Mouse (Mus musculus) heart, postnatal 10 days (tissue): ENCODE data around the gene Tnnc1. TPM values are rescaled to one million over a fixed set of nuclear protein-coding genes. Genes with fewer than 3 reads are reported as not detected.

Experiments used
- DNase-seq, 2 experiments: peaks; one replicate each; pipeline ENCODE4 v3.0.0; 2021
- intact Hi-C: fragments of 180-260 bp; cut with DNase I; formaldehyde crosslinking; loops from one replicate; pipeline ENCODE4 v1.15.1; 2025
- total RNA-seq, 2 experiments: library from RNA; stranded (reverse); gene quantifications; 2 replicates each; pipeline ENCODE4 v1.2.3; 2021

Gene Tnnc1
- total RNA-seq, 2 experiments from 2014 or later, result 5,439 to 5,458 TPM

- intact Hi-C loops, result no loop called here
- DNase-seq, result no peak
Observed at GRCm38 (mm10) chr14:31182786-31183290, 25.3 kb upstream of the Tnnc1 start.

DNA sequence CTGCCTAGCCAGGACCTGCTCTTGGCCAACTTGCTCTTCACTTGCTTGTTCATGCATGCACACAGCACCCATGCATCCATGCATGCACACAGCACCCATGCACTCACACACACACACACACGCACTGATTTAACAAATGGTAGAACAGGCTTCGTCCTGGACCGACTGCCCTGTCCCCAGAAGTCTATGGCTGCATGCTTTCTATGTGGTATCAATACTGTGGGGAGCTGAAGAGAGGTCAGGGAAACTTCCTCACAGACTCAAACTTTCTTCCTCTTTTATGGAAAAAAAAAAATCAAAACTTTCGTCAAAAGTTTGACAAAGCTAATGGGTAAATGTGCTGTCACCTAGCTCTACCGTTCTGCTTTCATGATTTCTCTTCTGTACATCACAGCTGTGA is 24.6 kb upstream of the Tnnc1 start:
- intact Hi-C loops, result no loop called here
- DNase-seq, result no peak

- no peak for DNase-seq
- intact Hi-C loops, result no loop called here
Observed at GRCm38 (mm10) chr14:31184195-31184594, 23.9 kb upstream of the Tnnc1 start.

DNA sequence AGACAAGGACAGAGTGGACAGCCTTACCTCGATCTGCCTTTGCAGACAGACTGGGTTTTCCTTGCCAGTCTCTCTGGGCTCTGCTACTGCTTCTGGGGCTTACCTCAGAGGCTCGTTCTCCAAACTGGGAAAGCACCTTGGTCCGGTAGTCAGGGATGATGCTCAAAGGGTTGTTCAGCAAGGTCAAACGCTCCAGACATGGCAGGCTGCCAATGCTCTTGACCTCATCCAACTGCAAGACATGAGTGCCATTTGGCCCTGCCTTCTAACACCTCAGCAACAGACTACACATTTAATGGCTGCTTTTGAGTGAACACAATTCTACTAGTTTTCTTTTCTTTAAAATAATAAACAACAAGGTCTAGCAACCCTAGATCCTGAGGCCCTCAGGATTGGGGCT is 21.5 kb upstream of the Tnnc1 start:
- intact Hi-C loops, result no loop called here
- peak; percentile 72 to 78 for DNase-seq

- intact Hi-C loops, result no loop called here
Observed at GRCm38 (mm10) chr14:31188771-31189181, 19.3 kb upstream of the Tnnc1 start.

DNA sequence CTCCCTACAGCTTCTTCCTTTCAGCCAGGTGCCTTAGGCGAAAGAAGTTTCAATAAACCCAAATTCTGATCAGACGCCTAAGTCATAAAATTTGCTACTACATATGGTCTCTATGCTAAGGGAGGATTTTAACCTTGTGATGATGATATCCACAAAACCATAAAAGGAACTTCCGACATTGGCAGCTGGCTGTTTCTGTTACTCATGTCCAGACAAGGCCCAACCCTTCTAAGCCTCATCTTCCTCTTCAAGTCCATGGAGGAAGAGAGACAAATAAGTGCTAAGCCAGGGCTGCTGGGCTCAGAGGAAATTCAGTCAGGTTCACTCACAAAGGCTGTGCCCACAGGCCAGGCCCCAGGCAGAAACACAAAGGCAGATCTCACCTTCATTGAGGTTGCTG is 18.8 kb upstream of the Tnnc1 start:
- intact Hi-C loops, result no loop called here

More at GRCm38 (mm10) chr14:31188771-31189181, 19.3 kb upstream of the Tnnc1 start:
- no peak for DNase-seq

DNA sequence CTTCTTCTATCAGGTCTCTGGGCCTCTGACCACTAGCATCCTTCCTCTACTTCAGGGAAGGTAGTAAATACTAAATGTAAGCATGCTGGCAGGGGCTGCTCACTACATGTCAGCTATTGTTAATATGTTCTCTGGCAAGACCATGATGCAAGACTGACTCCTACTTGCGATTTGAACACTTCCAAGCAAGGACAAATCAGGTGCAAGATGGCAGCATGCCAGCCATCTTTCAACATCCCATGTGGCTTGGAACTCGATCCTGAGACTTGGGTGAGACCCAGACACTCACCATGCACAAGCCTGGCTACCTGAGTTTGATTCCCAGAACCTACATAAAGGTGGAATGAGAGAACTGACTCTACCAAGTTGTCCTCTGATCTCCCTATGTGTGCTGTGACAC is 16.2 kb upstream of the Tnnc1 start:
- DNase-seq, result peak in 1 of 2 experiments; percentile 49
- intact Hi-C loops, result loop anchor here (10.0 kb wide), 1 partner anchor 167 kb away; no protein-coding TSS in a partner anchor

More for the DNA sequence above, 18.8 kb upstream of the Tnnc1 start:
- DNase-seq, result no peak

DNA sequence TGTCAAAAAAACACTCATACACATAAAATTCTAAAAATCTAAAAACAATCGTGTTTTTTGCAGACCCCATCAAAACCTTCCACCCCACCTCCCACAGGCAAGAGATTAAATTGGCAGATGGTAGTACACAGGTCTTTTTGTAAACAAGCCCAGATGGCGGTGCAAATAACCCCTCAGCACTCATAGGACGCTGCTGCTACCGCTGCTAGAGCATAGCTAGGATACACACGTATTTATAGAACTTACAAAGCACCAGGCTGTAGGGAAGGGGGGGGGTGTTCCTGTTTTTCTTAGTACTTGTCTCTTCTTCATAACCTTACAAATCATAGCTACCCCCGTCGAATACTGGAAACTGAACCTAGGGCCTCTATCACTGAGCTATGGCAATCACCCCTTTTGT is 14.3 kb upstream of the Tnnc1 start:
- peak in 1 of 2 experiments; percentile 32 for DNase-seq
- intact Hi-C loops, result loop anchor here (2.0 to 10.0 kb wide), 2 partner anchors 65 to 169 kb away; partner anchors contain the start of gene Smim4

DNA sequence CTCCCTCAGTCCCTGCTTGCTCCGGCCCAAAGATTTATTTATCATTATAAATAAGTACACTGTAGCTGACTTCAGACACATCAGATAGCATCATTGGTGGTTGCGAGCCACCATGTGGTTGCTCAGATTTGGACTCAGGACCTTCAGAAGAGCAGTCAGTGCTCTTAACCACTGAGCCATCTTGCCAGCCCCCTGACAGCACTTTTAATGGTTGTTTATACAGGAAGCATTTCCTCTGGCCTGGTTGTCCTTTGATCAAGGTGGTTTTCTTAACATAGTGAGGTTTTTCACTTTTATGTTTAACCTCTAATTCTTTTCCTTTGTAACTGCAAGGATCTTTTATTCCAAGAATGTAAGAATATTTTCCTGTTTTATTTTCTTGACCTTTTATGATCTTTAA is 13.7 kb upstream of the Tnnc1 start:
- intact Hi-C loops, result loop anchor here (2.0 to 10.0 kb wide), 2 partner anchors 66 to 170 kb away; partner anchors contain the start of gene Smim4
- no peak for DNase-seq

DNA sequence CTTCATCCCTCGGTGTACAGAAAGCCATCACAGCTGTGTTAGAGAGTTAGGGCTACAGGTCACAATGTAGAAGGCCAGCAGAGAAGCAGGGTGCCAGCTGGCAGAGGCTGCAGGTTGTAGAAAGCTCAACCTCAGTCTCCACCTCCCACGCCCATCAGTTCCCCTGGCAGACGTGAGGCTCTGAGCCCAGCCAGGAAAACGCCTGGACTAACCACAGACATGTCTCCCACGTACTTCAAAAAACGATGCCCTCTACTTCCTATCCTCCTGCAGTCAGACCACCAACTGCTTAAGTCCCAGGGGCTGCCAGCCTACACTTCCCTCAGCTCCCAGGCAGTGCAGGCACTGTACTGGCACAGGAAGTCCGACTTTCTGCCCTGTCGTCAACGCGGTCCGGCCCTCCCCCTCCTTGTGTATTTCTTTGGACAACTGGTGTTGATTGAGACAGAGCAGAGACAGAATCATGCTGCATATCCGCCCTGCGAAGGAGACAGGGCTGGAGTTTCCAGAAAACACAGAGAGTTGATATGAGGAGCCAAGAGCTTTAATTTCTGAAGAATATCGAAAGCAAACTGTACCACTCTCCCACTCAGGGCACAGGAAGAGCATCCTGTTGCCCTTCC is 13.1 kb upstream of the Tnnc1 start:
- intact Hi-C loops, result loop anchor here (2.0 to 10.0 kb wide), 2 partner anchors 66 to 170 kb away; partner anchors contain the start of gene Smim4
- DNase-seq, result peak; percentile 92 to 93

- intact Hi-C loops, result loop anchor here (2.0 to 10.0 kb wide), 2 partner anchors 67 to 171 kb away; partner anchors contain the start of gene Smim4
- DNase-seq, result no peak
Observed at GRCm38 (mm10) chr14:31195521-31195920, 12.6 kb upstream of the Tnnc1 start.

DNA sequence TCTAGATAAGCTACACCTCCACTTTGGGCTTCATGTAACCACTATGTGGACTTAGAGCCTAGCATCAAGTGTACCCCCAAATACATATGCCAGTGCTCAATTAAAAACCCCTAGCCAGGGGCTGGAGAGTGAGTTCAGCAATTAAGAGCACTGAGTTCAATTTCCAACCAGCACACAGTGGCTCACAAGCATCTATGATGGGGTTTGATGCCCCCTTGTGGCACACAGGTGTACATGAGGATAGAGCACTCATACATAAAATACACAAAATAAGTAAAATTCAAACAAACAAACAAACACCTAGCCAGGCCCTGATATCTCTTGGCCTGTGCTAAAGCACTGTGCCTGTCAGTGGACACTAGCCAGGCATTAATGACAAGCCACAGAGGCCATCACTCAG is 12.1 kb upstream of the Tnnc1 start:
- peak in 1 of 2 experiments; percentile 63 for DNase-seq
- intact Hi-C loops, result loop anchor here (2.0 to 10.0 kb wide), 2 partner anchors 67 to 171 kb away; partner anchors contain the start of gene Smim4

- intact Hi-C loops, result loop anchor here (10.0 kb wide), 1 partner anchor 173 kb away; no protein-coding TSS in a partner anchor
- peak in 1 of 2 experiments; percentile 74 for DNase-seq
Observed at GRCm38 (mm10) chr14:31197547-31198516, 10.3 kb upstream of the Tnnc1 start.

DNA sequence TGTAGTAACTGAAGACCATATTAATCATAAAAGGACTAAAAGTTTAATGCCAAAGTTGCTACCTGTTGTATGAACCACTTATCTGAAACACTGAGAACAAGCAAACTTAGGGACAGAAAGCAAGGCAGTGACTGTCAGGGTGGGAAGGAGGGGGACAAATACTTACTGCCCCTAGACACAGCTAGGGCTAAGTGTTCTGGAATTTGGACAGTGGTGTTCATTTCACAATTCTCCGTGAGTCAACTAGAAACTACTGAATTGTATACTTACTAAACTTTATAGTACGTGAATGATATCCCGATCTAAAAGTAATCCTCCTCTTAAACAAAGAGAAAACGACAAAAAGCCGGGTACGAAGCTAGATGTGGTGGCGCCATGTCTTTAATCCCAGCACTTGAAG is 8.5 kb upstream of the Tnnc1 start:
- DNase-seq, result no peak
- intact Hi-C loops, result loop anchor here (10.0 kb wide), 1 partner anchor 175 kb away; no protein-coding TSS in a partner anchor

DNA sequence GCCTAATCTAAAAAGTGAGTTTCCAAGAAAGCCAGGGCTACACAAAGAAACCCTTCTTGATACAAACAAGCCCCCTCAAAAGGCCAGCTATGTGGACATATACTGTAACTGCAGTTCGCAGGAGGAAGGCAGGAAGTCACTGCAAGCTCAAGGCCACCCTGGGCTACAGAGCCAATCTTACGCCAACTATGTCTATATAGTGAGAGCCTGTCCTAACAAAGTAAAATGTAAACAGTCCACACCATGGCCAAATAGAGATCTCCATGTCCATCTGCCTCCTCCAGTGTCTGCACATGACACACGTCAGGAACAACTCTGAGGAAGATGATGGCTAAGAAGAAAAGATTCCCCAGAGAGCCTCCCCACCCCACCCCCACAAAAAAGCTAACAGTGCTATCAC is 8.1 kb upstream of the Tnnc1 start:
- intact Hi-C loops, result no loop called here

DNA sequence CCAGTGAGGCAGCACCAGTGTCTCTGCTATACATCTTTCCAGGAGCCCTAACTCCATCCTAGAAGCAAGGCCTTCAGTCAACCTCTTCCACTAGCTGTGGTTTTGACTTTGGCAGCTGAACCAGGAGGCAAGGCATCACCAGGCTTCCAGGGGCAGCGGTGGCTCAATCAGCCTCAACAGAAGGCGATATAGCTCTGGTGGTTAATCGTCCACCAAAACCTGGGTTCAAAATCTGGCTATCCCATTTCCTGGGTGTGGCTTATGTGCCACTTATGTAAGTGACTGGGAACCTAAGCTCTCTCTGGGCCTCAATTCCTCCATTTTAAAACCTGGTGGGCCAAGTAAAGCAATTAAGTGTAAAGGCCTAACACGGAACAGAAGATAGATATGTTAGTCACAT is 3.3 kb upstream of the Tnnc1 start:
- intact Hi-C loops, result no loop called here
- DNase-seq, result no peak

More for the DNA sequence above, 8.1 kb upstream of the Tnnc1 start:
- no peak for DNase-seq

- intact Hi-C loops, result no loop called here
- DNase-seq, result no peak
Observed at GRCm38 (mm10) chr14:31205244-31205561, 2.9 kb upstream of the Tnnc1 start.

GRCm38 (mm10) chr14:31205562-31206467 is 2.3 kb upstream of the Tnnc1 start:
- intact Hi-C loops, result no loop called here
- peak; percentile 71 to 78 for DNase-seq

DNA sequence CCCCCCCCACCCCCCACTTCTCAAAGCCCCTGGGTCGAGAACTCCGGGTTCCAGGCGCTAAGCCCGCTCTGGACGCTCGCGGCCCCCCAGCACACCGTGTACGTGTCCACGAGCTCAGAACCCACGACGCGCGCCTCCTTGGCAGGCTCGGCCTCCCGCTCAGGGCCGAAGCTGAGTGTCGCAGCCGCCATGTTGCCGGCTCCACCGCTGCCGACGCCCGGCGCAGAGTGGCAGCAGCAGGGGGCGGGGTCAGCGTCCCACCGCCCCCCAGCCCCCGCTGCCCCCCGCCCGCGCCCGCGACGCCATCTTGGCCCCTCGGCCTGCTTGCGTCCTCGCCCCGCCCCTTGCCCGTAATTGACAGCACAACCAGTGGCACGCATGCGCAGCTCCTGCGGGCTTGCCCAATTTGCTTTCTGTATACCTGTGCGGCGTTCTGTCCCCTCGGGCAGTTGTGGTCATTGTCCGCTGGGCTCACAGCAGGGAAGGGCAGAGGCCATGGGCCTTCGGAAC is 1.6 kb upstream of the Tnnc1 start:
- intact Hi-C loops, result no loop called here
- peak; percentile 97 for DNase-seq
